Mouse (Mus musculus): Measurements from ENCODE around the gene Extl1.

Extl1 gene

DNA sequence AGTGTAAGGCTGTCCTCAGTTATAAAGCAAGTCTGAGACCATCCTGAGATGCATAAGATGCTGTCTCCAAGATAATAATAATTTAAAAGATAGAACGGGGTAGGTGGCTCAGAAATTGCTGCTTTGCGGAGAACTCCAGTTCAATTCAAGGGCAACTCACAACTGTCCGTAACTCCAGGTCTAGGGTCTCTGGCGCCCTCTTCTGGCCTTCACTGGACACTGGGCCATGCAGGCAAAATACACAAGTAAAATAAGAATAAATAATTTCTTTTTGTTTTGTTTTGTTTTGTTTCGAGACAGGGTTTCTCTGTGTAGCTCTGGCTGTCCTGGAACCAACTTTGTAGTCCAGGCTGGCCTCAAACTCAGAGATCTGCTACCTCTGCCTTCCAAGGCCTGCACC is 4.7 kb upstream of the Extl1 start:
- DNase-seq: peak; percentile 78 to 80

DNA sequence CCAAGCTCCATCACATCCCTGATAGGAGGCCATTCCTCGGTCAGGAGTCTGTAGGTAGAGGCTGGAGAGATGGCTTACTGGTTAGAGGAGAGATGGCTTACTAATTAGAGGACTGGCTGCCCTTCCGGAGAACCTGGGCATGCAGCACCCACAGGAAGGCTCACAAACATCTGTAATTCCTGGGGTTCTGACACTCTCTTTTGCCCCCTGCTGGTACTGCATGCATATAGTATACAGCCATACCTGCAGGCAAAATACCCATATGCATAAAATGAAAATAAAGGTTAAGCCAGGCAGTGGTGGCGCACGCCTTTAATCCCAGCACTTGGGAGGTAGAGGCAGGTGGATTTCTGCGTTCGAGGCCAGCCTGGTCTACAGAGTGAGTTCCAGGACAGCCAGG is 3.6 kb upstream of the Extl1 start:
- no peak for DNase-seq

DNA sequence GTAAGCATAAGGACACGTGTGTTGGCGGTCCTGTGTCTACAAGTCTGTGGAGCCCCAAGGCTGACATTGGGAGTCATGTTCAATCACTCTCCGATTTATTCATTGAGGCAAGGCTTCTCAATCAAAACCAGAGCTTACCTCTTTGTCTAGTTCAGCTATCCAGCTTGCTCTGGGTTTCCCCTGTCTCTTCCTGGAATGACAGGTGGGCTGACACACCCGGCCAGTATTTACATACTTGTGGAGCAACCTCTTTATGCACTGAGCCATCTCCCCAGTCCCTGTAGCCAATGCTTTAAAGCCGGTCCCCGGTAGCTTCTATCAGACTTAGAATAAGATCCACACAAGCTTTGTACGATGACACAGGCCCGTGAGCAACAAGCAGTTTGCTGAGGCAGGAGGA is 4.1 kb downstream of the Extl1 start:
- no peak for DNase-seq

DNA sequence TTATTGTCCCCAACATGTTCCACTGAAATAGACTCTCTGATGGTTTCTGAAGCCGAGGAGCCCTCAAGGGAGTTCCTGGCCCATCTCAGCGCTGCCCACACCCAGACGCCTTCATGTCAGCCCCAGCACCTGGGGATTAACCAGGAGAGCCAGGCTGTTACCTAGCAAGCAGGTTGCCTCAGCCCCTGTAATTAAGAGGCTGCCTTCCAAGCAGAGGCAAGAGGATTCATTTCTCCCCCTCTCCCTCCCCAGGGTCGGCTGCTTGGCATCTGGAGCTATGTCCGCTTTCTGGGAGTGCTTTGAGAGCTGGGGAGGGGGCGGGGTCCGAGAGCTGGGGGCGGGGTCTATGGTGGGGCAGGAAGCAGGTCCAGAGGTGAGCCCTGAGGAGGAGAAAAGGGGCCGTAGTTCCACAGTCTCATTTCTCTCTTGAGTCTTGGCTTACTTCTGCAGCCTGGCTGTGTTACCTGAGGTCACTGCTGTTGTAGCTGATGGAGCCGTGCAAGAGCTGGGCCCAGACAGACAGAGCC is 5.5 kb downstream of the Extl1 start:
- no peak for DNase-seq

DNA sequence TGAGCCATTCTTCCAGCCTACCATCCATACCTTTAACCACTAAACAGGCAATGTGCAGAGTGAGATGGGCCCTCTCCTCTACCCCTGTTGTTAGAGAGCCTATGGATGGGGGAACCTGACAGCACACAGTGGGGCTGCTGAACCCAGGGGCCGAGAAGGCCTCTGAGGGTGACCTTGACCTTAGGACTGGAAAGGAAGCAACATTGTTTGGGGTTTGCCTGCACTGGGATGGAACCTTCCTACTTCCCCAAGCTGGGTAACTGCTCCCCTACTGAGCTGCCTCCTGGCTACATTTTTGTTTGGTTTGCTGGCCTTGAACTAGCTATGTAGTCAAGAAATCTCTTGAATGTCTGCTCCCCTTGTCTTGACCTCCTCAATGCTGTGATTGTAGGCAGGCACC is 9.3 kb downstream of the Extl1 start:
- DNase-seq: no peak

DNA sequence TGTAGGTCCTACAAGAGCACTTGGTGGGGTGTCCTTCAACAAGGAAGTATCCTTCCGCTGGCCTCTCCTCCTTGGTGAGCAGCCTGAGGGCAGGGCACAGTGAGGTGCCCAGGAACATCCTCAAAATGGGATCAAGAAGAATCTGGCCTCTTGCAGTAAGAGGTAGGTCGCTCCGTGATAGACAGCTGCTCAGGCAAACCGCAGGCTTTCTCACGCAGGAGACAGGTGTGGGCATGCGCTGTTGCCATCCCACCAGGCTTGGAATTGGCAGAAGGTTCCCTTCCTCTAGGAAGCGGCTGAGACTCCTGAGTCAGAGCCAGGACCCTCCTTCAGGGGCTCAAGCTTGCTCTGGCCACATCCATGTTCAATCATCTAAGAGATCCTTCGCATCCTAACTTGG is 10.4 kb downstream of the Extl1 start:
- DNase-seq: no peak

DNA sequence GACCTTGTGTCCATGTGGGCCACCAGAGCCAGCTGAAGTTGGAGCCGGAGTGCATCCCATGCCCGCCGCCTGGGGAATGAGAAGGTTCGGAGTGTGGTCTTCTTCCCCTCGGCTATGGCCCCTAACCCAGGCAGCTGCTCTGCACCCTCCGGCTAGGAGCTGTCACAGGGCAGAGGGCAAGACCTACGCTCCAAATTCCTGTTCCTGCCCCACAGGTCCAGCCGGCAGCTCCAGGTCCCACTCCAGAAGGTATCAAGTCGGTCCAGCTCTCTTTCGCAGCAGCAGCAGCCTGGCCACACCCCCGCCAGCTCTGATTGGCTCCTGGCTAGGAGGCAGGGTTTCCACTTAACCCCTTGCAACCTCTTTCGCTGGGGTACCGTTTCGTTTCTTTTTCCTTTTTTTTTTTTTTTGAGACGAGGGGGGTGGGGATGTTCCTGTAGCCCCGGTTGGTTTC is 11.3 kb downstream of the Extl1 start:
- DNase-seq: peak; percentile 87 to 94

DNA sequence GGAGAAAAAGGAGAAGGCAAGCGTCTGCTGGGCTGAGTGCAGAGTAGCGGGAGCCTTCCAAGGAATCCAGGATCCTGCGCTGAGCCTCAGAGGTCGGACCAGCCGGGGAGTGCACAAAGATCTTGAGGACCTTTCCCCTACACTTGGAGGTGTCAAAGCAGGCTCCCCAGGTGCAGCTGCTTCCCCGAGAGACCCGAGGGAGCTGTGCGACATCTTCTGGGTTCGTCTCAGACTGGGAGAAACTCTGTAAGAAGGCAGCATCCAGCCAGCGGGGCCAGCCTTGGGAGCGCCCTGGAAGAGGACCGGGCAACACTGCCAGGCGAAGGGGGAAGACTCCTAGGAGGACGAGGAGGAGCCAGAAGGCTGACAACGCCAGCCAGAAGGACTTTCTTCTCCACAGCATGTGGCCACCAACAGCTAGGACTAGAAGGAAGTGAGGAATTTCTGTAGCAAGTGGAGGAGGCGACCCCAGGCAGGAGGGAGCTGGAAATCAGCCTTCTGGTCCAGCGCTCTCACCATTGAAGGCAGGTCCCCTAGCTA is 12.3 kb downstream of the Extl1 start:
- DNase-seq: peak; percentile 43 to 50

DNA sequence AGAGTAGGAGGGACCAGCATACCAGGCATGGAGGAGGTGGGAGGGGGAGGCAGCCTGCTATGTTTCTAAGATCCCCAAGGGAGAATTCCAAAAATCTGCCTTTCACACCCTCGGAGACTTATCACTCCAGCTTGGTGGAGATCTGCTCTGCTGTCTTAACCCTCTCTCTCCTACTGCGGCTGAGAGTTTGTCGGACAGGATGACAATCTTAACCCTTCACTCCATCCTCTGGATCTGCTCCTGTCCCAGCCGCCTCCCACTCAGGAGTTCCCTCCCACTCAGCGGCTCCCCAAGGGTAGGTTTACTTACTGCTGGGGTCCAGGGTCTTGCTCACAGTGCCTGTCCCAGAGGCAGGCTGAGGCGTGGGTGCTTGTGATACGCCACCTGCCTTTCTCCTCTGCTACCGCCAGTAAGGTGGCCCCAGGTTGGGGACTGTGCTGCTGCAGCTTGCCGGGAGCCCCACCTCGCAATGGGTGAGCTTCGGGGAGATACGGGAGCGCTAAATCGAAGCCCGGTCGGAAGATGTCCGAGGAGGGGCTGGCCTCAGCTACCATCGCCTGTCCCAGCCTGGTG is 12.9 kb downstream of the Extl1 start:
- peak; percentile 30 to 37 for DNase-seq

DNA sequence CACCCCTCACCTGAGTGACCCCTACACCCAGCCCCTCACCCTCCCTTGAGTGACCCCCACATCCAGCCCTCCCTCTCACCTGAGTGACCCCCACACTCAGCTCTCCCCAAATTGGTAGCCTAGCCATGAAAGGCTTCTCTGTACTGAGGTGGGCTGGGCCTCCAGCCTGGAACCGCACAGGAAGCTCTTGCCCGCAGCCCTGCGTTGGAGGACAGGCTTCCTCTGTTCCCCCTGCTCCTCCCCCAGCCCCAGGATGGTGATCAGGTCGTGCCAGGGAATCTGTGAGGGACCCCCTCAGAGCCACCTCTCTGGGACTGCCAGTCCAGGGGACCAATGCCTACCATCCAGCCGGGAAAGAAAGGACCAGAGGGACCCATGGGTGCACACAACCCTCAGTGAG is 18.4 kb downstream of the Extl1 start:
- DNase-seq: no peak

DNA sequence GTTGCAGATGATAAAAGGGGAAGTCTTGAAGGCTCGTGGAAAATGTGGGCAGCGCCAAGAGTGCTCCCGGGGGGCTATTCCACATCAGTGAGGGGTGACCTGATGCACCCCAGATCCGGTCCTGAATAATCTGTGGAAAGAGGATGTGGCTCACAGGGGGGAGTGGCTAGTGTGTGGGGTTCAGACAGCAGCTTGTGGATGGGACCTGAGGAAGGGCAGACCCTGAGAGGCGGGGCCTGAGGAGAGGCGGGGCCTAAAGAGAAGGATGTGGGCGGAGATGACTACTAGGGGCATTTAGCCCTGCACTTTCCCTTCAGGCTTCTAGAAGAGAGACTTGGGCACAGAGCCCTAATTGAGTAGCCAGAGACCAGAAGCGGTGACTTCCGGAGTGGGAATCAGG is 21.1 kb downstream of the Extl1 start:
- no peak for DNase-seq

DNA sequence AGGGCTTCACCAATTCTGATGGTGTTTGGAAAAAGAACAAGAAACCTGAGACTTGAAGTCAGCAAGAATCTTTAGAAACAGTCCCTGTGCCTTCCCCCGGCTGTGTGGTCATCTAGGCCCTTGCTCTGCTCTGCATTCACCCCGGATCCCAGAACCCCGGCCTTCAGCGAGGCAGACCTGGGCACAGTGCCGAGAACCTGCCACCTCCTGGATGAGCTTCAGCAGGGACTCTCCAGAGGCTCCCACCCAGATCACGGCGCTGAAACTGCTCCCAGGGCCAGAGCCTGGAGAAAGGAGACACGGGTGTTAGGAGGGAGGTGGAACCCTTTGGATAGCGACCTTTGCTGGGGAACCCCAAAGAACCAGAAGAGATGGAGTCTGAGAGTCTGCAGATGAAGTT is 21.5 kb downstream of the Extl1 start:
- no peak for DNase-seq

DNA sequence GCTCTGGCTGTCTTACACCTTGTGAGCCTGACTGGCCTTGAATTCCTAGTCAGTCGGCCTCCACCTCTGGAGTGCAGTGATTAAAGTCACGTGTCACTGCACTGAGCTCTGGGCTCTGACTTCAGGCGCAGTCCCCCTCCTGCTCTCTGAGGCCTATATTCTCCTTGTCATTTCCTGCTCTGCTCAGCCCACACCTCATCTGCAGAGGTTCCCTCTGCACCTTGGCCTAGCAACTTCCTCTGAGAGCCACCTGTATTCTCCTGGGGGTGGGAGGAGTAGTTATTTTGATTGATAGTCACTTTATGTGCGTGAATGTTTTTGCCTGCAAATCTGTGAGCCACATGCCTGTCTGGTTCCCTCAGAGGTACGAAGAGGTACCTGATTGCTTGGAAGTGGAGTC is 22.4 kb downstream of the Extl1 start:
- DNase-seq: no peak

DNA sequence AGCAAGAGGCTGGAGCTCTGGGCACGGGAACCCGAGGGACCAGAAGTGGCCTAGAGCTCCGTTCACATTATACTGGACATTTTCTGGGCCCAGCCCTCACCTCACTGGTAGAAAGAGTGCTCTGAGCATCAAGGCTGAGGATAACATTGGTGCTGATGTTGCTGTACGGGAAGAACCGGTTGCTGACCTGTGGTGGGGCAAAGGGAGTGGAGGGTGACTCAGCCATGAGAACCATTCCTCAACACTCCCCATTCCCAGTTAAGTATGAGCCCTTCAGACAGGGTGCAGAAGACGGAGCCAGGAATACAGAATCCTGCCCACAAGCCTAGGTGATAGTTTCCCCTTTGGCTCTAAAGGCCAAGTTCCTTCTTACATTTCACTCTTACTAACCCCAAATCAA is 24.0 kb downstream of the Extl1 start:
- no peak for DNase-seq

DNA sequence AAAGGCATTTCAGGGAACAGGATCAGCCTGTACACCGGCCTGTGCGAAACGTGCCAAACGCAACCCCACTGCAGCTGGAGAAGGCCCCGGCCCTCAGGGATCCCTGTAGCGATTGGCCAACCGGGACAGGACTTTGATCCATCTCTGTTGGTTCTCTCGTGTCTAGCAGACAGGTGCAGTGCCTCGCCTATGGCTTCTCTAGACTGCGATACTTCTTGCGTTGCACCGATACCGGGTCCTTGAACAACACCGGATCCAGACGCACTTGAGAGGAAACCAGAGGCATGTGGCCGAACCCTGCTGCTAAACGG is 26.2 kb downstream of the Extl1 start:
- no peak for DNase-seq

DNA sequence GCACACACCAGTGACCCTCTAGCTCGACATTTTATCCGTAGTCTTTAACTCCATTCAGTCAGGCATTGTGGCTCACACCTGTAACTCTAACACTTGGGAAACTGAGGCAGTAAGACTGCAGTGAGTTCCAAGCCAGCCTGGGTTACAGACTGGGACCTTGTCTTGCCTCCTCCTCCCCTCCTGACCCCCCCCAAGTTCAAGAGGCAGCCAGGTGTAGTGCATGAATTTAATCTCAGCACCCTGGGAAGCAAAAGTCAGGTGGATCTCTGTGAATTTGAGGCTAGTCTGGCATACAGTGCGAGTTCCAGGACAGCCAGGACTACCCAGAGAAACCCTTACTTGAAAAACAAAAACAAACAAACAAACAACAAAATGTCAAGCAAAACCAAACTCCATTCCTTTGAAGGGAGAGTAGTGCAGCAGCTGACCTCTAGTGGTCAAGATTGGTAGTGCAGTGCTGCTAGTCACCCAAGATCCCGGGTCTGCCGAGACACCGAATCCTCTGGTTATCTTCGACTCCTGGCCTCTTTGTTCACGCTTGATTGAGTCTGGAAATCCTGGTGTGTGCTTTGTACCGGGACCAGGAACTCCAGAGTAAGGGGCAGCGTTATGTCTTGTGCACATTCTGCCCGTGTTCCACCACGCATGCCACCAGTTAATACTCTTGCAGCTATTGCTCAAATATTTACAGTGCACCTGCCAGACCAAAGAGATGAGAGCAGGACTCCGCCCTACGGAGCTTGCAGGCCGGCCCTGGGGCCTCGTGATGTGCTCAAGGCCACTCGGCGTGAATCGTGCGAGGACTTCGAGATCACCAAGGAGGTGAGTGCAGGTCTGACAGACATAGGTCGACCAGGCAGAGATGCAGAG is 26.8 kb downstream of the Extl1 start:
- DNase-seq: peak; percentile 80 to 88

DNA sequence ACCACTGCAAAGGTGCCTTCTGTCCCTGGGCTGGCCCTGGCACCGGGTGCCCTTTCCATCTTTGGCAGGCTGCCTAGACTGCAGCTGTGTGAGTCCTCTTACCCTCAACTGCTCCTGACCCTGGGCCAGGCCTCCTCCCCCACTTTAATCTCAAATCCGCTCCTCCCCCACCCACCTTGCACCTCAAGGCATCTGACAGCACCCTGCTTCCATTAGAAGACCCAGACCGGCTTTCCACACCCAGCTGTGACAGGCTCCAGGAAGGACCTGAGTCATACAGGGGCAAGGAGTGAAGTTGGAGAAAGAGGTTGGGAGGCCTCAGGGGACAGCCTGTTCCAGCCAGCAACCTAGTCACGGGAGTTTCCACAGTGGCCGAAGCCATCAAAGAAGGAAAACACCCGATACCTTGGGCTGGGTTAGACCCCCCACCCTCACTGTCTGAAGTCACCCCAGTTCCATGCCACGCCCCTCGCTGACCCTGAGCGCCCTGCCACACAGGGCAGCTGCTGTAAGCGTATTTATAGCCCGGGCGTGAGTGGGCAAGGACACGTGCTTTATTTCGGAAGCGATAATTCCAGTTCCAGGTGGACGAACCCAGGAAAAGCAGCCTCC is 27.7 kb downstream of the Extl1 start:
- DNase-seq: no peak

DNA sequence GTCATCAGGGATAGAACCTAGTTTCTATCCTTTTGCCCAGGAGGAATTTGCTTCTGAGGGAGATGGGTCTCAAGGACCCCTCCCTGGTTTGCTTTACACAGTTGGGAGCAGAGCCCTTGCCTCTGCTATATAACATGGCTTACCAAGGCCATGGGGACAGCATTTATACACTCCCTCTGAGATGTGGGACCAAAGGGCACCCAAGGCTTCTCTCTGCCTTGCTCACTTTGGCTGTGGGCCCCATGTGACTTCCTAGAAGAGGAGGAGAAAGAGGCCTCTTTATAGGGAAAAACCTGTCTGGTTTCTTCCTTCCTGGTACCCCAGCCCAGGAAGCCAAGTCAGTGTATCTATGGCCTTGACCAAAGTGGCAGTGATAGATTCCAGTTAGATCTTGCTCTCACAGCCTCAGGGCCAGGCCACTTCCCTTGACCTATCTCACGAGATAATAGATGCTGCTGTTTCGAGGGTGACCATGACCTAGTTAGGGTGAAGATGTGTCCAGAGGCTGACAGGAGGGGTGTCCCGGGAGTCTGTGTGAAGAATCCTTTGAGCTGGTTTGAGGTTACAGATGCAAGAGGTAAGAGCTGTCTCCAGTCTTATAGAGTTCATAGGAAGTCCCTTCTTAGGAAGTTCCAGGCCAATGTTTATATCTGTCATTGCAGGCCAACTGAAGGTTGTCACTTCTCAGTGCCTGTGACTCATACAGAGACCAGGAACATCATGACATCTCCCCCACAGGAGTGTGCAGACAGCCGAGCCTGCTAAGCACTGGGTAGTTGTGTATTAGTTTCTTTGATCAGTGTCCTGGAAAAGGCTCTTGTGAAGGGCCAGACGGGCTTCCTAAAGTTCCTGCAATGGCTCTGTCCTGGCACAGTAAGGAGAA is 29.9 kb downstream of the Extl1 start:
- no peak for DNase-seq

DNA sequence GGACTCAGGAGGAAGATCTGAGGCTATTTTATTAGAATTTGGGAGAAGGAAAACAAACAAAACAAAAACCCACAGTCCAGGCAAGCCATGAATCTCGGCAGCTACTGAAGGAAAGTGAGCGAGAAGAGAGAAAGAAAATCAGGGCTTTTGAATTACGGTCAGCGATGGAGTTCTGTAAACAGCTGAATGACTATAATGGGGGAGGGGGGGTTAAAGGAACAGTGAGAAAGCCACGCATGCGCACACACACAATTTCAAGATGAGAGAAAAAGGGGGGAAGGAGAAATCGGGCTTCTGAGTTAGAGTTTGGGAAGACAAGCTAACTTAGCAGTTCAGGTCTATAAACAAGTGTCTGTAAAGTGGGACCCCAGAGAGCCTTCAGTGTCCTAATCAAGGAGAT is 30.7 kb downstream of the Extl1 start:
- no peak for DNase-seq

DNA sequence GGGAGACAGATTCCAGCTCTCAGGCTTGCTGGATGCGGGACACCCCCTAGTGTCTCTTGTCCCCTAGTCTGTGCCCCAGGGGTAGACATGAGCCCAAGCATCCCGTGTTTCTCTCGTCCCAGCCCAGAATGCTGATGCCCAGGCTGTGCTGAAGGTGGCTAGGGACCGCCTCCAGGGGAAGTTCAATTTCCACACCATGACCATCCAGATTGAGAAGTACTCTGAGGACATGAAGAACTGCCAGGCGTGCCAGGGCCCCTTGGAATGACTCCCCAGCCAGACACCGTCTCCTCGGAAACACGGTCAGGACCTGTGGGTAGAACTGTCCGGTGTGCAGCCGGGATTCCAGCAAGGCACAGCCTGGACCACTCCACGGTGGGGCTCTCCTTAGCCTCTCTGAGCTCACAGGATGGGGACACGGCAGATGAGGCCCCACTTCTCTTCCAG is 31.4 kb downstream of the Extl1 start:
- DNase-seq: no peak

DNA sequence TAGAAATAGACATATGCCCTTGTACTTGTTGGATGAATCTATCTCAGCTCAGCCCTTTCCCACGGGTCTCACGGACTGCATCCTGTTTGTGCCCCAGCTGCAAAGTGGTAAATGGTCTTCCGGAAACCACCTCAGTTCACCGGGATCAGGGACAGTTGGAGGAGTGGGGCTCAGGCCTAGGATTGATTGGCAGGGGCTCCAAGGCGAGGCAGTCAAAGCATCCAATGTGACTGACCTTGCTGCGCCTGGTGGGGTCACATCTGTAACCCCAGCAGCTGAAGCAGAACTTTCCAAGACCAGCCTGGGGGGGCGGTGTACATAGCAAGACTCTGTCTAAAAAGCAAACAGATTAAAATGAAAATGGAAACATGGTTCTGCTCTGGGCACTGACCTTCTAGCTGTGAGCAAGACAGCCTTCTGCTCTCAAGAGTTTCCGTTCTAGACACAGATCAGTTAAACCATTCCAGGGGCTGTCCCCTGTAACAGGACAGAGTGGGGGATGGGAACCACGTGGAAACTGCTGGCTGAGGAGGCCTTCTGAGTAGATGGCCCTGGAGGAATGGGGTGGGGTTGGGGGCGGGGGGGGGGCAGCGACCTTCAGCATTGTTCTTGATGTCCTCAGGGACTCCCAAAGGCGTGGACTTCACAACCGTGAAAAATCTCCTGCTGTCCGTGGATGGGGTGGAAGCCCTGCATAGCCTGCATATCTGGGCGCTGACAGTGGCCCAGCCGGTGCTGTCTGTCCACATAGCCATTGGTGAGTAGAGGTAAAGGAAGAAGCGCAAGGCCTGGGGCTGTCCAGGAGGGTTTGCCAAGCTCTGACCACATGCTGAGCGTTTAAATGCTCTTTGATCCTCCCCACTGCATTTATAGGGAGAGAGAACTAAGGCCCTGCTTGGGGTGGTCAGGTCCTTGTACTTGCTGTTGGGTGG is 32.1 kb downstream of the Extl1 start:
- DNase-seq: no peak

DNA sequence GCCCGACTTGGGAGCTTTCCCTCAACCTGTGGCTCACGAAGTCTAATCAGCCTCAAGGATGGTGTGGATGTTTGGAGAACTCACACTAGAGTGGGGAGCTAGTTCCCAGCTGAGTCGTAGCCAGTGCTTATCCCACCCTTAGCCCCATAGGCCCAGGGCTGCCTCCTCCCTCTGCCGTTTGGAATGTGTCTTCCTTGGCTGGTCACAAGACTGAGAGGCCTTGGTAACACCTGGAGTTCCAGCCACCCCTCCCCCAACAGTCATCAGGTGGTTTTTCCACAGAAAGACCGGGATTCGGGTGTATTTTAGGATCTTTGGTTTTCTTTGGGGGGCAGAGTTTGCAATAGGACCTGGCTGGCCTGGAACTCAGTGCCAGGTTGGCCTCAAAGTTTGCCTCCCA is 33.0 kb downstream of the Extl1 start:
- no peak for DNase-seq

Measured in cerebellum, adult 18-20 months (tissue).